Mouse (Mus musculus) sigmoid colon, adult 10 weeks (tissue): ENCODE measurements around the gene Cadm2. TPM values are rescaled to one million over a fixed set of nuclear protein-coding genes. Genes with fewer than 3 reads are reported as not detected.

Experiments
- polyA plus RNA-seq: library from polyadenylated mRNA; stranded (reverse); fragments of 350-450 nt; fragmentation: Illumina TruSeq; extraction: RNeasy Lipid Tissue Mini Kit (QIAGEN cat#74804); gene quantifications from one replicate; pipeline ENCODE4 v1.2.3, GENCODE M21; 2014; ENCODE audit warnings: low read depth, low replicate concordance

Gene Cadm2
- 0.73 TPM for polyA plus RNA-seq

DNA sequence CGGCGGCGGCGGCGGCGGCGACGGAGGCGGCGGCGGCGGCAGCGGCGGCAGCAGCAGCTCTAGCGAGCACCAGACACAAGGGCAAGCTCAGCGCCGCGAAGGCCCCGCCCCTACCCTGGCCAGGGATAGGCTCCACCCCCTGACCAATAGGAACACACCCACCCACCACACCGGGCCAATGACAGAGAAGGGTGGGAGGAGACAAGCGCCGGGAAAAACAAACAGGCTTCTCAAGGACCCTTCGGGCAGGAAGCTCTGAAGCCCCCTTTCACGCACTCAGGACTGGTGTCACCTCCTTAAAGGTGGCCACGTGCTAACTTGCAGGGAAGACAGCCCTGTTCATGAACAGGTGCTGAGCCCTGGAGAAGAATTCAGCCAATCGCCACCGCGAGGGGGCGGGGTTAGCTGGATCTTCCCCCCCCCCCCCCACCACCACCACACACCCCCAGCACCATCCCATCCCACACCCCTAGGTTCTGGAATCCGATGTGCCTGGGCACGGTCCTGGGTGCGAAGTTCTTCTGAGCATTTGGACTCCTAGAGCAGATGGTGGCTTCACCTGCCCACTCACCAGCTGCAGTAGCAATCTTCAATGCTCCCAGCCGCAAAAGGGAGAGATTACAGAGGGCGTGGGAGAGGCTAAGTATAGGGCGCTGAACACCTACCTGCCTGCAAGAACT, at the start of gene Cadm2:
Gene Cadm2, minus strand, starts transcription at position 83 of the 680 bp plus-strand sequence.

